Mouse (Mus musculus): ENCODE measurements around the gene Cryz. TPM values are rescaled to one million over a fixed set of nuclear protein-coding genes. Genes with fewer than 3 reads are reported as not detected.

The Cryz gene
- 10.6 and 12.9 TPM in 2 replicates for polyA plus RNA-seq (2015; fragmentation: Nextera tagmentation; extraction: Ambion mirVana)

DNA sequence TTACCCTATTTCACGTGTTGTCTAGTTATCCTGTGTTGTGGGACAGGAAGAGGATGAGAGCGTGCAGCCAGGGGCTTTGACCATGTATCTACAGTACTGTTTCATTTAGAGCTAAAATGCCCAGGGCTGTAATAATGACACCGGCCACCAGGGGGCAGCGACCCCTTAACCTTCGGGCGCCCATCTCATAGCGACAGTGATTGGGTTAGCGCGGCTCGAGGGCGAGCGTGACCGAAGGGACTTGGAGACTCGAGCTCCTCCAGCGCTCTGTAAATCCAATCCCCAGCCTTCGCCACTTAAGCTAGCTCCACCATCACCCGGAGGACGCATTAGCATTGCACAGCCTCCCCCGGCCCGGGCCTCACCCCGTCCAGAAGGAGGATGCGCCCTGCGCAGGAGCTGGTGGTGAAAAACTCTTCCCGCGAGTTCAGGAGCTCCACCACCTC is at the start of gene Cryz:
Cryz (plus strand) TSS at position 224 of the 446 bp plus-strand sequence.
- no peaks in the 10 kb centered on the region for H3K27me3 ChIP-seq (ENCODE audit: control insufficient read depth, insufficient read depth, low read depth, low read length)
- H3K4me2 ChIP-seq (ENCODE audit: low read length), result peak within 1 kb of the TSS; percentile 89
- peaks cover 10% of the 10 kb centered on the region for H3K4me1 ChIP-seq (ENCODE audit: control insufficient read depth, insufficient read depth, low read length)
- H3K9me3 ChIP-seq (replicated peaks; ENCODE audit: control insufficient read depth, low read length, poor library complexity, severe bottlenecking), result no peaks in the 10 kb centered on the region
- H3K27ac ChIP-seq (ENCODE audit: low read length), result peak within 1 kb of the TSS; percentile 96
- peak within 1 kb of the TSS; percentile 83 for H3K4me3 ChIP-seq (ENCODE audit: low read depth, low read length)
- WGBS, result 0% methylated on average over 25 of the region's 25 CpGs
- H3K36me3 ChIP-seq (ENCODE audit: control insufficient read depth, insufficient read depth, low read length), result no peaks in the 10 kb centered on the region; the same call in 1 of the 2 replicates
- peak; percentile 90 for ATAC-seq
- peak within 1 kb of the TSS; percentile 84 for H3K9ac ChIP-seq (ENCODE audit: low read depth, low read length)

DNA sequence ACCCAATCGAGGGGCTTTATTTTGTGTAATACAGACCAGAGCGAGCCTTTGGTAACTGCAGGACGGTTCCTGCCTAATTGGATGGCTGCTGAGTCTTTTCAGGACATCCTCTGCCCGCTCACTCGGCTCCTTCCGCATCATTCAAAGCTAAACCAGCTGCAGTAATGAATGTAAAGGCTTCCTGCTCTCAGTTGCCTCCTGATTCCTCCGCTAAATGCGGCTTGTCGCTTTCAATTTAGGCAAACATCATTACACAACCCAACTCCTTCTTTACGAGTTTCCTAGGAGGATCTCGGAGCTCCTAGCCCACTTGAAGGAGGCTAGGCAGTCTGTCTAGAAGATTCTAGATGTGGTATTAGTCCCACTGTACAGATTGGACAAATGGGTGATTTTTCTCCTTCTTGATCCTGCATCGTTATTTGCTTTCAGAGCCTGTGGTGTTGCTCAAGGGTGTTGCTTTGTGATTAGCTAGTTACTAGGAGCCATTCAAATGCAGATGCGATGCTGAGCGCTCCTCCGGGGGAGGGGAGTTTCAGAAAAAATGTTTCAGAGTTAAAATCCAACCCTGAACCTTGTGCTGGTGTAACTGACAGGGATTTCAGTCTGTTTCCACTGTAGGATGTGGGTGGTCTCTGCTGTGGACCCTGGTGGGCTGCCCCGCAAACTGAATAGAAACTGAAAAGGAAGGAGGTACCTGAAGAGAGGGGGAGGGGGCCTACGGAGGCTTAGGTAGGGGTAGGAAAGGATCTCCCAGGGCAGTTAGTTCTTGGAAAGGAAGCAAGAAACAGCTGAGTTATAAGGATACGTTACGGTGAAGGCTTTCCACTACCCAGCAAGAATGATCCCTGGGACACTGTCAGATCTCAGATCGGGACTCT is 48.7 kb upstream of the Cryz start:
- H3K4me1 ChIP-seq (ENCODE audit: control insufficient read depth, insufficient read depth, low read length), result peaks cover 8% of the 10 kb centered on the region
- H3K27ac ChIP-seq (ENCODE audit: low read length), result no peak overlapping the region
- H3K4me2 ChIP-seq (ENCODE audit: low read length), result peak overlapping the region; percentile 35
- no peak overlapping the region for H3K4me3 ChIP-seq (ENCODE audit: low read depth, low read length)
- H3K36me3 ChIP-seq (ENCODE audit: control insufficient read depth, insufficient read depth, low read length), result no peaks in the 10 kb centered on the region
- H3K9ac ChIP-seq (ENCODE audit: low read depth, low read length), result no peak overlapping the region
- peaks cover 6% of the 10 kb centered on the region for H3K27me3 ChIP-seq (ENCODE audit: control insufficient read depth, insufficient read depth, low read depth, low read length)
- 3% methylated on average over 20 of the region's 20 CpGs for WGBS
- H3K9me3 ChIP-seq (replicated peaks; ENCODE audit: control insufficient read depth, low read length, poor library complexity, severe bottlenecking), result no peaks in the 10 kb centered on the region
- no peak for ATAC-seq

DNA sequence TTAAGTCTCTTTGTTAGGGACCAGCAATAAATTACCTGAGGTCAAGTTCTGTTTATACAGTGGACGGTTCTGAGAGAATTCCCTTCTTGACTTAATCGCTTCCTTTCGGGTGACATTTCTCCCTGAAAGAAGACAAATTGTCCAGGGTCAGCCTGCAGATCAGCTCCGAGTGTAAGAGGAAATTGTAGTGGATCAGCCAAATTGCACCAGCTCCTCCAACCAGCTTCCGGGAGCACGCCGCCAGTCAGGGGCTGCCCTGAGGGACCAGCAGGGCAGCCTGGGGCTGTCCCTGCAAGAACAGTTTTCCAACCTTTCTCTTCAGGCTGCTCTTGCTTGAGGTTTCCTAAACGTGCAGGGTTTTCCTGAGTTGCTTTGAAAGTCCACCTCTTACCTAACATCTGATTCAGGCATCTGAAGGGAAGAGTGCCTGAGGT is 47.6 kb upstream of the Cryz start:
- 34% methylated on average over 8 of the region's 8 CpGs for WGBS
- ATAC-seq, result no peak
- H3K4me1 ChIP-seq (ENCODE audit: control insufficient read depth, insufficient read depth, low read length), result peaks cover 8% of the 10 kb centered on the region
- H3K27ac ChIP-seq (ENCODE audit: low read length), result no peak overlapping the region
- H3K4me2 ChIP-seq (ENCODE audit: low read length), result no peak overlapping the region
- no peak overlapping the region for H3K4me3 ChIP-seq (ENCODE audit: low read depth, low read length)
- no peaks in the 10 kb centered on the region for H3K36me3 ChIP-seq (ENCODE audit: control insufficient read depth, insufficient read depth, low read length)
- peaks cover 6% of the 10 kb centered on the region for H3K27me3 ChIP-seq (ENCODE audit: control insufficient read depth, insufficient read depth, low read depth, low read length)
- H3K9ac ChIP-seq (ENCODE audit: low read depth, low read length), result no peak overlapping the region
- H3K9me3 ChIP-seq (replicated peaks; ENCODE audit: control insufficient read depth, low read length, poor library complexity, severe bottlenecking), result no peaks in the 10 kb centered on the region

DNA sequence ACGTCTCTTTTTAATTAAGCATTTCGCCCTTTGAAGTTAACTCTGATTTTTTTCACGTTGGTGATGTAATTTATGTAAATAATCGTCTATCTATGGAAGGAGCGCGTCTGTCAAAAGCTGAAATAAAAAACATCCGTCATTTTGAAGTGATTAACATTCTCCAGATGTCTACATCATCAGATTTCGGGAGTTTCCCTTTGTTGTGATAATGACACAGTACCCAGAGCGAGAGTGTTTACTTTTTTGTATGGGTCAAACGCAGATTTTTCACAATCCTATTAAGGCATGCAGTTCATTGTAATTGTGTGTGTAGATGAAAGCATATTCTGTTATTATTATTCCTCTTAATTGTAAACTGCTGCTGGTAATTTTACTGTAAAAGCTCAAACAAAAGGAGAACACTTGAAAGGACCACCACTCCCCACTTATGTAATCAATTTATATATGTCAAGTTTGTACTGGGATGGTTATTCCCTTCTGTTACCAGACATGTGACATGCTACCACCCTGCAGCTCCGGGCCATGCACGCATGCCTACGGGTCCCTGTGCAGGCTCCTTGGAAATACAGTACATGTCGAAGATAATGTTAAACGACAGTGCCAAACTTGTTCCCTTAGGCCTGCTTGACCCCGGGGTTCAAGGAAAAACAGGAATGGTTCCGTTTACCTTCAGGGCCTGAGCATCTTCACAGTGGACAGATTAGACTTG is 46.0 kb upstream of the Cryz start:
- H3K9me3 ChIP-seq (replicated peaks; ENCODE audit: control insufficient read depth, low read length, poor library complexity, severe bottlenecking), result no peaks in the 10 kb centered on the region
- H3K27me3 ChIP-seq (ENCODE audit: control insufficient read depth, insufficient read depth, low read depth, low read length), result peaks cover 6% of the 10 kb centered on the region
- 21% methylated on average over 17 of the region's 17 CpGs for WGBS
- H3K4me1 ChIP-seq (ENCODE audit: control insufficient read depth, insufficient read depth, low read length), result peaks cover 8% of the 10 kb centered on the region
- no peak overlapping the region for H3K4me2 ChIP-seq (ENCODE audit: low read length)
- no peak overlapping the region for H3K27ac ChIP-seq (ENCODE audit: low read length)
- no peak overlapping the region for H3K4me3 ChIP-seq (ENCODE audit: low read depth, low read length)
- H3K9ac ChIP-seq (ENCODE audit: low read depth, low read length), result no peak overlapping the region
- ATAC-seq, result peak; percentile 71
- no peaks in the 10 kb centered on the region for H3K36me3 ChIP-seq (ENCODE audit: control insufficient read depth, insufficient read depth, low read length)

DNA sequence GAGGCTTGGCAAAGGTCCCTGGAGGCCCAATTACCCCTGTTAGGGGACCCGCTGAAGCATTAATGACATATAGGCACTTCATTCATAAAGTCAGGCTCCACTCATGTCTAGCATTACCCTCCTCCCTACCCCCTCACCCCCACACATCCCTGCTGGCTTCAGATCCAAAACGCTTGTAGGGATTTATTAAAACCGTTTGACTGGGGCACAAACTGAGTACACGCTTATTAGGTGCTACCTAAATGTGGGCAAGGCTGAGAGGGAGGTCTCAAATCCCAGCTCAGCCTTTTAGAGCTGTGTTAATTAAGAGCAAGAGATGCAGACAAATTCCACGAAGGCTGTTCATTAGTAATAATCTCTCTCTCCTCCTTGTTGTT is 45.5 kb upstream of the Cryz start:
- Histone ChIP-seq H3K9me3 (replicated peaks; ENCODE audit: control insufficient read depth, low read length, poor library complexity, severe bottlenecking) (no peaks in the 10 kb centered on the region), H3K36me3 (ENCODE audit: control insufficient read depth, insufficient read depth, low read length) (no peaks in the 10 kb centered on the region), H3K4me2 (ENCODE audit: low read length) (no peak overlapping the region), H3K4me3 (ENCODE audit: low read depth, low read length) (no peak overlapping the region), H3K27ac (ENCODE audit: low read length) (no peak overlapping the region), H3K9ac (ENCODE audit: low read depth, low read length) (no peak overlapping the region), H3K4me1 (ENCODE audit: control insufficient read depth, insufficient read depth, low read length) (peaks cover 8% of the 10 kb centered on the region), H3K27me3 (ENCODE audit: control insufficient read depth, insufficient read depth, low read depth, low read length) (peaks cover 6% of the 10 kb centered on the region)
- 19% methylated on average over 5 of the region's 5 CpGs for WGBS
- ATAC-seq, result peak; percentile 71

DNA sequence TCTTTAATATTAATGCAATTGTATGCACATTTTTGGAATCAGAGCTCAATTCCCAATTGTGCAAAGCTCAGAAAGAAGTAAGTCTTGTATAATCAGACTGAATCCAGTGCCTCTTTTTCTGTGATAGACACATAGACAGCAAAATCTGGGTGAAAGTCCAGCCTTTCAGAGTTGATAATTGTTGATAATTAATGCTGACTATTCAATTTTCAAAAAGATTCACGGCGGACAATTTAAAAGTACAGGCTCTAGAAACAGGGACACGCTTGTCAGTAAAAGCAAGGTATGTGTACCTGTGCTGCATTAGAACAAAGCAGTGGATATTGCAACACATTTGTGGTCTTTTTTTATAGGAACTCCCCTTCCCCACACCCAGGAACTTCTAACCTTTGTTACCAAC is 34.3 kb upstream of the Cryz start:
- no peaks in the 10 kb centered on the region for H3K27me3 ChIP-seq (ENCODE audit: control insufficient read depth, insufficient read depth, low read depth, low read length)
- H3K9me3 ChIP-seq (replicated peaks; ENCODE audit: control insufficient read depth, low read length, poor library complexity, severe bottlenecking), result no peaks in the 10 kb centered on the region
- no peak overlapping the region for H3K4me3 ChIP-seq (ENCODE audit: low read depth, low read length)
- no peaks in the 10 kb centered on the region for H3K36me3 ChIP-seq (ENCODE audit: control insufficient read depth, insufficient read depth, low read length)
- 91% methylated on average over 3 of the region's 3 CpGs for WGBS
- ATAC-seq, result no peak
- H3K4me2 ChIP-seq (ENCODE audit: low read length), result no peak overlapping the region
- no peaks in the 10 kb centered on the region for H3K4me1 ChIP-seq (ENCODE audit: control insufficient read depth, insufficient read depth, low read length)
- H3K27ac ChIP-seq (ENCODE audit: low read length), result no peak overlapping the region
- H3K9ac ChIP-seq (ENCODE audit: low read depth, low read length), result no peak overlapping the region

DNA sequence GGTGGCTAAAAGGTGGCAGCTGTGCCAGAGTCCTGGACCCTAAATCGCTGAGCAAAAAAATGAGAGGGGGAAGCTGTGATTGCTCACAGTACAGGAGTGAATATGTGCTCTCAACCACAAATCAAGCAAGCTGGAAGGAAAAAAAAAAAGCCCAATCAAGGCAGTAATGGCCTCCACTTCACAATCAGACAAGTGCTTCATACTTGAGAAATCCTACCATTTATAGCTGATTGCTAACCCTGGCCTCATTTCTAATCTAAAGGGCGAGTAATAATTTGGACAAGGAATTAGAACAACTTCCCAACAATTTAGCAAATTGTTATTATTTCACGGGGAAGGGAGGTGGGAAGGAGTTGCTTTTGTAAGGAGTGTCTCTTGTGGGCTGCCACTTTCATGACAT is 31.1 kb upstream of the Cryz start:
- ATAC-seq, result no peak
- Histone ChIP-seq H3K27me3 (ENCODE audit: control insufficient read depth, insufficient read depth, low read depth, low read length) (peaks cover 5% of the 10 kb centered on the region), H3K36me3 (ENCODE audit: control insufficient read depth, insufficient read depth, low read length) (no peaks in the 10 kb centered on the region), H3K4me2 (ENCODE audit: low read length) (no peak overlapping the region), H3K9me3 (replicated peaks; ENCODE audit: control insufficient read depth, low read length, poor library complexity, severe bottlenecking) (no peaks in the 10 kb centered on the region), H3K4me1 (ENCODE audit: control insufficient read depth, insufficient read depth, low read length) (peaks cover 3% of the 10 kb centered on the region; the same call in 1 of the 2 replicates), H3K27ac (ENCODE audit: low read length) (no peak overlapping the region), H3K4me3 (ENCODE audit: low read depth, low read length) (no peak overlapping the region), H3K9ac (ENCODE audit: low read depth, low read length) (no peak overlapping the region)
- WGBS, result 75% methylated on average over 3 of the region's 3 CpGs

DNA sequence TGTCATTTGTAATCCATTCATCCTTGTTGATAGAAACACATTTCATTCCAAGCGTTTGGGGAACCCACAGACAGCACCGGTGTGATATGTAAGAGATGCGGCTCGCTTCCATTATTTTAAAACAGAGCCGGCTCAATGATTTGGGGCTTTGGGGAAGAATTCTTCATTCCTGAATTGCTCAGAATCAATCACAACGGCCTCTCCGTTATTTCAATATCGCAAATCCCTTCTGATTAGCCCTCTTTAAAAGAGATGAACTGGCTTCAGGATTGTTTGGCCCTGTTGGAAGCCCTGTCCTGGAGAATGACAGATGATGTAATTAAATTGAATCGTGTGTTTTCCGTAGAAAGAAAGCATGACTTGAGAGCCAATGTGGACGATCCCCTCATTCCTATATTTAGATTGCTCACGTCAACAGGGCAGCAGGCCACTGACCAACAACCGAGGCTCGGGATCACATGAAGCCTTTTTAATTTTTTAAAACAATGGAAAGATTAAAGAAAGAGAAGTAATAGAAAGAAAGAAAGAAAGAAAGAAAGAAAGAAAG is 26.4 kb upstream of the Cryz start:
- Histone ChIP-seq H3K4me2 (ENCODE audit: low read length) (peak overlapping the region; percentile 36), H3K27ac (ENCODE audit: low read length) (no peak overlapping the region), H3K4me1 (ENCODE audit: control insufficient read depth, insufficient read depth, low read length) (peaks cover 7% of the 10 kb centered on the region; the same call in 1 of the 2 replicates), H3K9me3 (replicated peaks; ENCODE audit: control insufficient read depth, low read length, poor library complexity, severe bottlenecking) (no peaks in the 10 kb centered on the region), H3K4me3 (ENCODE audit: low read depth, low read length) (no peak overlapping the region), H3K27me3 (ENCODE audit: control insufficient read depth, insufficient read depth, low read depth, low read length) (peaks cover 10% of the 10 kb centered on the region), H3K9ac (ENCODE audit: low read depth, low read length) (no peak overlapping the region), H3K36me3 (ENCODE audit: control insufficient read depth, insufficient read depth, low read length) (no peaks in the 10 kb centered on the region)
- 12% methylated on average over 14 of the region's 14 CpGs for WGBS
- ATAC-seq, result no peak
